Mouse (Mus musculus): ENCODE results near the gene Rae1.

The Rae1 gene

DNA sequence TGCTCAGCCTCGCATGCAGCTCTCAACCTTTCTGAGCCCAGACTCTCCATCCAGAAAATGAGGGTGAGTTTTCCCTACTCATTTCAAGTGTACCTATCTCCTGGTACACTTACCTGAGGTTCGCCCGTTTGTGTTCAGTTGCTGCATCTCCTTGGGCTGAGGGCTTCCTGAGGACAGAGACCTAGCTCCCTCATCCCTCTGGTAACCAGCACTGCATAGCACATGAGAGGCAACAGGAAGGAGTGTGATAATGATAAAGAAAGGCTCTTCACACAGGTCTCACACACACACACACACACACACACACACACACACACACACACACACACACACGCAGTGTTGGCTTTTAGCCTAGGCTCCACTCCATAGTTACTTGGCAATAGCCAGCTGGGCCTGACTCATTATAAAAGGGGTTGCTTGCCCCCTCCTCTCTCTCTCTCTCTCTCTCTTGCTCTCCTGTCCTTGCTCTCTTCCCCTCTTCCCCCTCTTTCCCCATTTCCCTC is 21.7 kb upstream of the Rae1 start:
- H3K36me3 ChIP-seq (ENCODE audit: insufficient read depth, low read length) = no peaks in the 10 kb centered on the region
- H3K27me3 ChIP-seq (ENCODE audit: insufficient read depth, low read length) = peaks cover 41% of the 10 kb centered on the region
- H3K4me3 ChIP-seq (replicated peaks; ENCODE audit: low read length) = no peak overlapping the region
- peaks cover 5% of the 10 kb centered on the region for H3K9me3 ChIP-seq (ENCODE audit: low read length)
- TF ChIP-seq POU5F1 (IDR thresholded peaks at IDR 0.05; ENCODE audit: borderline replicate concordance, low read length) (no peak), CTCF (conservative IDR thresholded peaks at IDR 0.05; ENCODE audit: low read length) (no peak), NANOG (IDR thresholded peaks at IDR 0.05; ENCODE audit: borderline replicate concordance, low read length) (no peak)
- peaks cover 32% of the 10 kb centered on the region for H3K4me1 ChIP-seq (replicated peaks; ENCODE audit: low read depth, low read length)

- Histone ChIP-seq H3K36me3 (ENCODE audit: insufficient read depth, low read length) (no peaks in the 10 kb centered on the region), H3K4me1 (replicated peaks; ENCODE audit: low read depth, low read length) (peaks cover 23% of the 10 kb centered on the region), H3K9me3 (ENCODE audit: low read length) (peaks cover 5% of the 10 kb centered on the region), H3K4me3 (replicated peaks; ENCODE audit: low read length) (no peak overlapping the region; the same call in 1 of the 2 replicates), H3K27me3 (ENCODE audit: insufficient read depth, low read length) (peaks cover 41% of the 10 kb centered on the region)
- TF ChIP-seq CTCF (conservative IDR thresholded peaks at IDR 0.05; ENCODE audit: low read length) = peak; percentile 12
- no peak for TF ChIP-seq POU5F1 (IDR thresholded peaks at IDR 0.05; ENCODE audit: borderline replicate concordance, low read length)
- TF ChIP-seq NANOG (IDR thresholded peaks at IDR 0.05; ENCODE audit: borderline replicate concordance, low read length) = no peak
Measured at GRCm38 (mm10) chr2:172979666-172980345, 20.1 kb upstream of the Rae1 start.

GRCm38 (mm10) chr2:172982776-172983561 is 16.9 kb upstream of the Rae1 start:
- TF ChIP-seq POU5F1 (IDR thresholded peaks at IDR 0.05; ENCODE audit: borderline replicate concordance, low read length) (no peak), CTCF (conservative IDR thresholded peaks at IDR 0.05; ENCODE audit: low read length) (no peak), NANOG (IDR thresholded peaks at IDR 0.05; ENCODE audit: borderline replicate concordance, low read length) (no peak)
- H3K4me1 ChIP-seq (replicated peaks; ENCODE audit: low read depth, low read length) = peaks cover 3% of the 10 kb centered on the region
- peaks cover 5% of the 10 kb centered on the region for H3K9me3 ChIP-seq (ENCODE audit: low read length)
- peaks cover 34% of the 10 kb centered on the region for H3K27me3 ChIP-seq (ENCODE audit: insufficient read depth, low read length)
- no peaks in the 10 kb centered on the region for H3K36me3 ChIP-seq (ENCODE audit: insufficient read depth, low read length)
- no peak overlapping the region for H3K4me3 ChIP-seq (replicated peaks; ENCODE audit: low read length)

GRCm38 (mm10) chr2:172990161-172990560 is 9.8 kb upstream of the Rae1 start:
- Histone ChIP-seq H3K9me3 (ENCODE audit: low read length) (no peaks in the 10 kb centered on the region), H3K4me3 (replicated peaks; ENCODE audit: low read length) (no peak overlapping the region), H3K36me3 (ENCODE audit: insufficient read depth, low read length) (no peaks in the 10 kb centered on the region), H3K27me3 (ENCODE audit: insufficient read depth, low read length) (peaks cover 25% of the 10 kb centered on the region), H3K4me1 (replicated peaks; ENCODE audit: low read depth, low read length) (no peaks in the 10 kb centered on the region)
- TF ChIP-seq CTCF (conservative IDR thresholded peaks at IDR 0.05; ENCODE audit: low read length) (no peak), POU5F1 (IDR thresholded peaks at IDR 0.05; ENCODE audit: borderline replicate concordance, low read length) (no peak), NANOG (IDR thresholded peaks at IDR 0.05; ENCODE audit: borderline replicate concordance, low read length) (no peak)

DNA sequence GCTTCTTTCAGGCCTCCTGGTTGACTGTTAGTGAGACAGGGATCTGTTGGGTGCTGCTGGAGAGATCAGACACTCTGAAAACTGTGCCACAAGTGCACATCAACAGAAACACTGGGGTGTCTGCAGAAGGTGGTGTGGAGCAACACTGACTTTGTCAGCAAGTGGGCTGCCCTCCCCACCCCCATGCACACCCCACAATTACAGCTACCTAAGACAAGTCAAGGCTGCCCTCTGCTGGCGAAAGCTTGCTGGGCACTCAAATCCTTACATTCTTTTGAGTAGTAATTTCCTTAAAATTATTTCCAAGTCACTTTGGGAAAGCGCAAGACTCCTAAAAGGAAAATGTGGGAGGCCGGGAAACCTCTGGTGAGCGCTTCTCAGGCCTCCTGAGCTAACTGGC is 3.7 kb upstream of the Rae1 start:
- no peaks in the 10 kb centered on the region for H3K9me3 ChIP-seq (ENCODE audit: low read length)
- H3K27me3 ChIP-seq (ENCODE audit: insufficient read depth, low read length) = no peaks in the 10 kb centered on the region
- H3K4me1 ChIP-seq (replicated peaks; ENCODE audit: low read depth, low read length) = peaks cover 13% of the 10 kb centered on the region
- H3K36me3 ChIP-seq (ENCODE audit: insufficient read depth, low read length) = peaks cover 2% of the 10 kb centered on the region
- peak; percentile 68 for TF ChIP-seq CTCF (conservative IDR thresholded peaks at IDR 0.05; ENCODE audit: low read length)
- TF ChIP-seq NANOG (IDR thresholded peaks at IDR 0.05; ENCODE audit: borderline replicate concordance, low read length) = no peak
- no peak overlapping the region for H3K4me3 ChIP-seq (replicated peaks; ENCODE audit: low read length)

GRCm38 (mm10) chr2:172997748-172998147 is 2.2 kb upstream of the Rae1 start:
- Histone ChIP-seq H3K4me1 (replicated peaks; ENCODE audit: low read depth, low read length) (peaks cover 25% of the 10 kb centered on the region), H3K4me3 (replicated peaks; ENCODE audit: low read length) (no peak overlapping the region), H3K9me3 (ENCODE audit: low read length) (no peaks in the 10 kb centered on the region), H3K27me3 (ENCODE audit: insufficient read depth, low read length) (no peaks in the 10 kb centered on the region), H3K36me3 (ENCODE audit: insufficient read depth, low read length) (peaks cover 13% of the 10 kb centered on the region)
- no peak for TF ChIP-seq CTCF (conservative IDR thresholded peaks at IDR 0.05; ENCODE audit: low read length)
- TF ChIP-seq NANOG (IDR thresholded peaks at IDR 0.05; ENCODE audit: borderline replicate concordance, low read length) = no peak
- TF ChIP-seq POU5F1 (IDR thresholded peaks at IDR 0.05; ENCODE audit: borderline replicate concordance, low read length) = no peak

- H3K36me3 ChIP-seq (ENCODE audit: insufficient read depth, low read length) = peaks cover 21% of the 10 kb centered on the region
- H3K4me1 ChIP-seq (replicated peaks; ENCODE audit: low read depth, low read length) = peaks cover 31% of the 10 kb centered on the region
- H3K27me3 ChIP-seq (ENCODE audit: insufficient read depth, low read length) = no peaks in the 10 kb centered on the region
- H3K9me3 ChIP-seq (ENCODE audit: low read length) = no peaks in the 10 kb centered on the region
- no peak overlapping the region for H3K4me3 ChIP-seq (replicated peaks; ENCODE audit: low read length)
- TF ChIP-seq POU5F1 (IDR thresholded peaks at IDR 0.05; ENCODE audit: borderline replicate concordance, low read length) (no peak), CTCF (conservative IDR thresholded peaks at IDR 0.05; ENCODE audit: low read length) (no peak), NANOG (IDR thresholded peaks at IDR 0.05; ENCODE audit: borderline replicate concordance, low read length) (no peak)
Measured at GRCm38 (mm10) chr2:172998478-172998877, 1.4 kb upstream of the Rae1 start.

GRCm38 (mm10) chr2:173000285-173000652 is 352 bp downstream of the Rae1 start:
- no peaks in the 10 kb centered on the region for H3K27me3 ChIP-seq (ENCODE audit: insufficient read depth, low read length)
- TF ChIP-seq POU5F1 (IDR thresholded peaks at IDR 0.05; ENCODE audit: borderline replicate concordance, low read length) (no peak), NANOG (IDR thresholded peaks at IDR 0.05; ENCODE audit: borderline replicate concordance, low read length) (no peak), CTCF (conservative IDR thresholded peaks at IDR 0.05; ENCODE audit: low read length) (no peak)

More at GRCm38 (mm10) chr2:173000285-173000652, 352 bp downstream of the Rae1 start:
- H3K4me3 ChIP-seq (replicated peaks; ENCODE audit: low read length) = peak overlapping the region; percentile 90
- H3K4me1 ChIP-seq (replicated peaks; ENCODE audit: low read depth, low read length) = peaks cover 47% of the 10 kb centered on the region
- H3K9me3 ChIP-seq (ENCODE audit: low read length) = no peaks in the 10 kb centered on the region
- peaks cover 39% of the 10 kb centered on the region for H3K36me3 ChIP-seq (ENCODE audit: insufficient read depth, low read length)
